8 mouse cellular contexts compared by ENCODE assay signal in genomic region chr5:66889337-66889736, GRCm38 (mm10).
DNase-seq lines count a peak whose midpoint lies in the region.
"Had no signal": no experiment of that assay in that cellular context is flagged by ENCODE, and none has a peak within 500 bp of the region (broad histone marks: within the 10 kb centered on the region; RNA-seq: fewer than 3 reads in every experiment).

No protein-coding gene starts in this region.

- DNase-seq in adrenal gland, adult 8-10 months = peak; percentile 80
- DNase-seq in brain, adult 2 months (ENCODE audit: low read depth, low spot score) = peak; percentile 86
- DNase-seq in frontal cortex, postnatal 10 days (ENCODE audit: low spot score in 2 of 2) = peak; percentile 48 to 70
- peak; percentile 47 to 59 for DNase-seq in left cerebral cortex, postnatal 36 days (ENCODE audit: low spot score in 2 of 2)
- no peak for DNase-seq in natural killer cell, adult 2 months (ENCODE audit: low spot score in 2 of 2)
- DNase-seq in kidney, adult 9 months = no peak
- no peak for DNase-seq in gastrocnemius, adult 8-10 months (ENCODE audit: low spot score in 2 of 2)
- DNase-seq: thymus, adult 2 months had no signal

- intact Hi-C loops in left cerebral cortex, postnatal 36 days (cut with DNase I) = no loop called here

Comparison
In these comparisons a context has a peak if more than half of its experiments do, and no peak if none do; other contexts are left out.
1. DNase-seq: peak in adrenal gland, adult 8-10 months (single experiment), brain, adult 2 months (single experiment), frontal cortex, postnatal 10 days (2 of 2) and left cerebral cortex, postnatal 36 days (2 of 2); none in natural killer cell, adult 2 months (0 of 2), kidney, adult 9 months (single experiment) and gastrocnemius, adult 8-10 months (0 of 2).